Mouse (Mus musculus) CH12.LX (cell line): ENCODE results near the gene Chtop. TPM values are rescaled to one million over a fixed set of nuclear protein-coding genes. Genes with fewer than 3 reads are reported as not detected.

Experiments
- DNase-seq: peaks from one replicate; pipeline ENCODE4 v3.0.0-alpha.2; 2013; ENCODE audit errors: extremely low read depth
- H3K27ac ChIP-seq: 2 replicates; pipeline ENCODE4 v1.5.1; 2012; ENCODE audit warnings: low read depth, mild to moderate bottlenecking, control low read depth, moderate library complexity; ENCODE audit not compliant: insufficient read depth
- H3K27me3 ChIP-seq: replicated peaks from 2 replicates; pipeline ENCODE3; 2012; ENCODE audit warnings: inconsistent platforms
- H3K36me3 ChIP-seq, 2 experiments: replicated peaks in 1 of 2; 2 replicates each; pipeline versions ENCODE3 to v1.6.1; 2012; ENCODE audit warnings: inconsistent platforms in 1 of 2, low read length in 1 of 2, mild to moderate bottlenecking in 1 of 2, mixed read lengths in 1 of 2, moderate library complexity in 1 of 2; ENCODE audit not compliant: control insufficient read depth in 1 of 2, insufficient read depth in 1 of 2
- H3K4me1 ChIP-seq, 2 experiments: 2 replicates each; pipeline ENCODE4 v1.6.1; 2012; ENCODE audit warnings: inconsistent platforms in 1 of 2, moderate library complexity in 1 of 2; ENCODE audit not compliant: insufficient read depth in 2 of 2, control insufficient read depth in 1 of 2
- H3K4me2 ChIP-seq: 2 replicates; pipeline ENCODE4 v1.6.1; 2012; ENCODE audit warnings: low read depth, mild to moderate bottlenecking, control low read depth; ENCODE audit not compliant: poor library complexity, insufficient read depth, severe bottlenecking
- H3K4me3 ChIP-seq, 3 experiments: fragments of 150-350 bp in 1 of 3; sonication (generic) in 1 of 3; replicated peaks in 1 of 3; 2 replicates each; pipeline versions ENCODE3 to v1.5.1; 2011 to 2012; ENCODE audit warnings: low read depth in 2 of 3, low read length in 2 of 3, mild to moderate bottlenecking in 2 of 3, moderate library complexity in 2 of 3, control low read depth in 1 of 3, improper control_type of control experiment in 1 of 3, inconsistent platforms in 1 of 3, mixed read lengths in 1 of 3; ENCODE audit not compliant: poor library complexity in 1 of 3
- H3K79me2 ChIP-seq: replicated peaks from 2 replicates; pipeline ENCODE4 v1.6.1; 2012; ENCODE audit warnings: mild to moderate bottlenecking, moderate library complexity; ENCODE audit not compliant: control insufficient read depth, poor library complexity, insufficient read depth, severe bottlenecking; ENCODE audit errors: extremely low read depth
- H3K9ac ChIP-seq: 2 replicates; pipeline ENCODE4 v1.6.1; 2012; ENCODE audit warnings: low read depth, mild to moderate bottlenecking, control low read depth, moderate library complexity; ENCODE audit not compliant: insufficient read depth
- H3K9me3 ChIP-seq: replicated peaks from 2 replicates; pipeline ENCODE3; 2012; ENCODE audit warnings: low read length, inconsistent platforms, mixed read lengths
- BHLHE40 ChIP-seq: IDR thresholded peaks from 2 replicates; pipeline ENCODE4 v1.6.1; 2011; ENCODE audit warnings: mild to moderate bottlenecking, low read depth, low read length, improper control_type of control experiment
- CHD1 ChIP-seq: IDR thresholded peaks from 2 replicates; pipeline ENCODE4 v1.6.1; 2012; ENCODE audit warnings: low read depth, low read length, improper control_type of control experiment, inconsistent platforms
- CHD2 ChIP-seq: IDR thresholded peaks from 2 replicates; pipeline ENCODE4 v1.6.1; 2011; ENCODE audit warnings: low read length, improper control_type of control experiment
- E2F4 ChIP-seq: IDR thresholded peaks from 2 replicates; pipeline ENCODE4 v1.6.1; 2011; ENCODE audit warnings: low read depth, low read length, improper control_type of control experiment; ENCODE audit not compliant: insufficient replicate concordance
- ELF1 ChIP-seq: IDR thresholded peaks from 2 replicates; pipeline ENCODE4 v1.6.1; 2014; ENCODE audit warnings: low read depth, mild to moderate bottlenecking, inconsistent platforms, low read length, improper control_type of control experiment
- EP300 ChIP-seq: IDR thresholded peaks from 2 replicates; pipeline ENCODE4 v1.6.1; 2011; ENCODE audit warnings: low read length, improper control_type of control experiment
- ETS1 ChIP-seq: conservative IDR thresholded peaks from 2 replicates; pipeline ENCODE4 v1.6.1; 2012; ENCODE audit warnings: low read depth, mild to moderate bottlenecking, inconsistent platforms, low read length, improper control_type of control experiment, moderate library complexity
- GABPA ChIP-seq: IDR thresholded peaks from 2 replicates; pipeline ENCODE4 v1.6.1; 2012; ENCODE audit warnings: low read depth, low read length, improper control_type of control experiment, inconsistent platforms; ENCODE audit not compliant: insufficient replicate concordance
- HCFC1 ChIP-seq: IDR thresholded peaks from 2 replicates; pipeline ENCODE4 v1.6.1; 2012; ENCODE audit warnings: low read depth, mild to moderate bottlenecking, inconsistent platforms, low read length, improper control_type of control experiment
- IRF4 ChIP-seq: IDR thresholded peaks from 2 replicates; pipeline ENCODE4 v1.6.1; 2014; ENCODE audit warnings: low read depth, mild to moderate bottlenecking, inconsistent platforms, low read length, improper control_type of control experiment
- JUND ChIP-seq: conservative IDR thresholded peaks from 2 replicates; pipeline ENCODE4 v1.6.1; 2011; ENCODE audit warnings: low read depth, low read length, improper control_type of control experiment
- KAT2A ChIP-seq: IDR thresholded peaks from 2 replicates; pipeline ENCODE4 v1.6.1; 2012; ENCODE audit warnings: low read length, improper control_type of control experiment, inconsistent platforms; ENCODE audit not compliant: insufficient replicate concordance
- MAFK ChIP-seq: IDR thresholded peaks from 2 replicates; pipeline ENCODE4 v1.6.1; 2011; ENCODE audit warnings: low read length, improper control_type of control experiment; ENCODE audit not compliant: insufficient replicate concordance
- MAX ChIP-seq: IDR thresholded peaks from 2 replicates; pipeline ENCODE4 v1.6.1; 2011; ENCODE audit warnings: low read length, improper control_type of control experiment
- MAZ ChIP-seq: IDR thresholded peaks from 2 replicates; pipeline ENCODE4 v1.6.1; 2012; ENCODE audit warnings: low read depth, mild to moderate bottlenecking, inconsistent platforms, low read length, improper control_type of control experiment, moderate library complexity
- MEF2A ChIP-seq: IDR thresholded peaks from 2 replicates; pipeline ENCODE4 v1.6.1; 2014; ENCODE audit warnings: low read depth, mild to moderate bottlenecking, inconsistent platforms, low read length, improper control_type of control experiment, borderline replicate concordance
- MXI1 ChIP-seq: IDR thresholded peaks from 2 replicates; pipeline ENCODE4 v1.6.1; 2011; ENCODE audit warnings: mild to moderate bottlenecking, low read depth, low read length, improper control_type of control experiment
- MYC ChIP-seq: IDR thresholded peaks from 2 replicates; pipeline ENCODE4 v1.6.1; 2011; ENCODE audit warnings: low read depth, mild to moderate bottlenecking, improper control_type of control experiment, low read length
- NRF1 ChIP-seq: IDR thresholded peaks from 2 replicates; pipeline ENCODE4 v1.6.1; 2014; ENCODE audit warnings: low read depth, mild to moderate bottlenecking, inconsistent platforms, low read length, improper control_type of control experiment, moderate library complexity
- PAX5 ChIP-seq: IDR thresholded peaks from 2 replicates; pipeline ENCODE4 v1.6.1; 2012; ENCODE audit warnings: low read length, inconsistent platforms, mixed read lengths
- POLR2A ChIP-seq: IDR thresholded peaks from 2 replicates; pipeline ENCODE4 v1.6.1; 2011; ENCODE audit warnings: low read depth, mild to moderate bottlenecking, improper control_type of control experiment, low read length
- POLR2AphosphoS2 ChIP-seq: IDR thresholded peaks from 2 replicates; pipeline ENCODE4 v1.6.1; 2011; ENCODE audit warnings: low read depth, low read length, improper control_type of control experiment
- RAD21 ChIP-seq: IDR thresholded peaks from 2 replicates; pipeline ENCODE4 v1.6.1; 2011; ENCODE audit warnings: low read depth, mild to moderate bottlenecking, low read length, improper control_type of control experiment, moderate library complexity
- SIN3A ChIP-seq: IDR thresholded peaks from 2 replicates; pipeline ENCODE4 v1.6.1; 2012; ENCODE audit warnings: low read length, improper control_type of control experiment, inconsistent platforms
- TBP ChIP-seq: conservative IDR thresholded peaks from 2 replicates; pipeline ENCODE4 v1.6.1; 2011; ENCODE audit warnings: low read depth, low read length, improper control_type of control experiment
- TCF12 ChIP-seq: IDR thresholded peaks from 2 replicates; pipeline ENCODE4 v1.6.1; 2014; ENCODE audit warnings: low read depth, mild to moderate bottlenecking, inconsistent platforms, low read length, improper control_type of control experiment
- UBTF ChIP-seq: IDR thresholded peaks from 2 replicates; pipeline ENCODE4 v1.6.1; 2012; ENCODE audit warnings: low read depth, mild to moderate bottlenecking, inconsistent platforms, low read length, improper control_type of control experiment, moderate library complexity
- USF1 ChIP-seq: IDR thresholded peaks from 2 replicates; pipeline ENCODE4 v1.6.1; 2014; ENCODE audit warnings: low read depth, mild to moderate bottlenecking, inconsistent platforms, low read length, improper control_type of control experiment
- USF2 ChIP-seq: conservative IDR thresholded peaks from 2 replicates; pipeline ENCODE4 v1.6.1; 2011; ENCODE audit warnings: low read depth, low read length, improper control_type of control experiment
- ZMIZ1 ChIP-seq: IDR thresholded peaks from 2 replicates; pipeline ENCODE4 v1.6.1; 2012; ENCODE audit warnings: low read depth, mild to moderate bottlenecking, inconsistent platforms, low read length, improper control_type of control experiment
- ZNF384 ChIP-seq: IDR thresholded peaks from 2 replicates; pipeline ENCODE4 v1.6.1; 2012; ENCODE audit warnings: low read depth, low read length, improper control_type of control experiment, inconsistent platforms
- dilution Hi-C: fragments of 300-500 bp; cut with MboI; formaldehyde crosslinking; loops from 2 replicates; pipeline ENCODE4 v1.14.3; 2020; ENCODE audit warnings: low sequenced_read_pairs; ENCODE audit not compliant: extremely low pct_unique_long_range_greater_than_20kb, extremely low pct_ligation_motif_present
- in situ Hi-C: fragments of 300-500 bp; cut with MboI; formaldehyde crosslinking; loops from 3 replicates; pipeline ENCODE4 v1.14.3; 2019; ENCODE audit warnings: low sequenced_read_pairs, low pct_ligation_motif_present, low pct_unique_long_range_greater_than_20kb, mixed read lengths
- polyA plus RNA-seq: library from polyadenylated mRNA; unstranded; fragments of >175 nt; gene quantifications from 2 replicates; pipeline ENCODE4 v1.2.1, GENCODE M21; 2012; ENCODE audit warnings: low read depth; ENCODE audit not compliant: insufficient read length
- total RNA-seq, 2 experiments: library from RNA; depleted of rRNA; stranded (reverse); fragments of 300-350 nt in 1 of 2; fragments of >200 nt in 1 of 2; gene quantifications; 2 replicates each; pipeline ENCODE4 v1.2.3; 2012 to 2014

The Chtop gene
- total and polyA plus RNA-seq, 3 experiments = 88.5 to 130 (median 126) TPM

DNA sequence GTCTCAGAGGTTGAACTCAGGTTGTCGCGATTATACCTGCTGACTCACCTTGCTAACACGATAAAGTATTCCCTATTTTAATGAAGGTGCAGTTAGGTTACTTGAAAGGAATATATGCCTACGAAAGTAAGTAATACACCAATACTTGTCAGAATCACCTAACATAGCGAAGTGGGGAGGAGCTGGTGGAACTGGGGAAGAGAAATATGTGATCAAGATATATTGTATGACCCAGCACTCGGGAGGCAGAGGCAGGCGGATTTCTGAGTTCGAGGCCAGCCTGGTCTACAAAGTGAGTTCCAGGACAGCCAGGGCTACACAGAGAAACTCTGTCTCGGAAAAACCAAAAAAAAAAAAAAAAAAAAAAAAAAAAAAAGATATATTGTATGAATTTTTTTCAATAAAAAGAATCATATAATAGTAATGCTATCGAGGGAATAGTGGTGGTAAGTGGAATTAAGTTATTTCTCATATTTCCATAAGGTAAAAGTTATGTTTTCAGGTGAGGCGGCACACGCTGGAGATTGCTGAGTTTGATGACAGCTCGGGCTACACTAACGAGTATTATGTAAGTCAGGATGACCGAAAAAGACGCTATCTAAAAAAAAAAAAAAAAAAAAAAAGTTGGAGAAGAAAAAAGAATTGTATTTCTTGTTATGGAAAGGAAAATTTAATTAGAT is 34.0 kb downstream of the Chtop start:
- H3K9ac ChIP-seq = no peak overlapping the region
- no peak overlapping the region for H3K4me2 ChIP-seq
- TF ChIP-seq MAX = no peak
- no peak for TF ChIP-seq ELF1
- TF ChIP-seq ZNF384 = peak; percentile 88
- TF ChIP-seq RAD21 = no peak
- peaks cover 2 to 18% of the 10 kb centered on the region in 2 experiments; a peak in 2 of 4 replicates for H3K4me1 ChIP-seq
- H3K9me3 ChIP-seq = no peaks in the 10 kb centered on the region
- dilution Hi-C loops = no loop called here
- DNase-seq = peak; percentile 26
- H3K79me2 ChIP-seq = peaks cover 34% of the 10 kb centered on the region
- no peak overlapping the region for H3K27ac ChIP-seq
- peaks cover 4 to 23% of the 10 kb centered on the region in 2 experiments for H3K36me3 ChIP-seq
- H3K4me3 ChIP-seq = peak overlapping the region in 2 of 3 experiments; percentile 49 to 58
- no peaks in the 10 kb centered on the region for H3K27me3 ChIP-seq
- in situ Hi-C loops = no loop called here

GRCm38 (mm10) chr3:90472213-90472612 is 37.1 kb downstream of the Chtop start:
- dilution Hi-C loops (no loop called here), in situ Hi-C loops (no loop called here)
- H3K27me3 ChIP-seq = no peaks in the 10 kb centered on the region
- no peak overlapping the region for H3K9ac ChIP-seq
- 0 out of 2 replicates have a peak overlapping the region, but pooled peaks have one; percentile 13 for H3K27ac ChIP-seq
- no peaks in the 10 kb centered on the region for H3K9me3 ChIP-seq
- H3K4me3 ChIP-seq = no peak overlapping the region
- peaks cover 12% of the 10 kb centered on the region for H3K79me2 ChIP-seq
- peak; percentile 79 for DNase-seq
- H3K4me1 ChIP-seq = peaks cover 2 to 12% of the 10 kb centered on the region in 2 experiments; a peak in 2 of 4 replicates
- no peaks in the 10 kb centered on the region for H3K36me3 ChIP-seq
- no peak overlapping the region for H3K4me2 ChIP-seq
- TF ChIP-seq USF1 (no peak), PAX5 (no peak), JUND (no peak), NRF1 (no peak), TBP (0 out of 2 replicates have a peak, but pooled peaks have one; percentile 36), ZNF384 (no peak), MAZ (no peak), KAT2A (no peak), IRF4 (no peak), POLR2A (peak; percentile 38; the same call in 1 of the 2 replicates), GABPA (no peak), EP300 (no peak), RAD21 (peak; percentile 5), ETS1 (no peak), E2F4 (no peak), HCFC1 (peak; percentile 59), MXI1 (no peak), MAFK (no peak), CHD1 (no peak), ZMIZ1 (no peak), USF2 (no peak), TCF12 (0 out of 2 replicates have a peak, but pooled peaks have one; percentile 19), SIN3A (peak; percentile 56; the same call in 1 of the 2 replicates), CHD2 (no peak), MYC (no peak), ELF1 (peak; percentile 92), MEF2A (no peak), POLR2AphosphoS2 (no peak), UBTF (no peak), BHLHE40 (no peak)
